Mouse (Mus musculus) heart, postnatal 0 days (tissue): Measurements from ENCODE around the gene Frs3. TPM values are rescaled to one million over a fixed set of nuclear protein-coding genes. Genes with fewer than 3 reads are reported as not detected.

Experiments
- ATAC-seq: fragments of 200-750 bp; cut with Nextera tagmentation; 2 replicates; pipeline ENCODE4 v1.8.0; 2017; ENCODE audit warnings: low read depth, moderate number of reproducible peaks, moderate library complexity; ENCODE audit not compliant: insufficient read depth
- DNase-seq: peaks from one replicate; pipeline ENCODE4 v3.0.0-alpha.2; 2016; ENCODE audit warnings: low spot score
- H3K27ac ChIP-seq: fragments of 300-500 bp; sonication (generic); 2 replicates; pipeline ENCODE4 v1.5.1; 2014; ENCODE audit warnings: low read depth, mild to moderate bottlenecking
- H3K27me3 ChIP-seq: fragments of 300-500 bp; sonication (generic); 2 replicates; pipeline ENCODE4 v1.6.1; 2014; ENCODE audit warnings: low read length, mixed read lengths; ENCODE audit not compliant: control insufficient read depth, insufficient read depth
- H3K36me3 ChIP-seq: fragments of 300-500 bp; sonication (generic); replicated peaks from 2 replicates; pipeline ENCODE4 v1.6.1; 2014; ENCODE audit warnings: low read length, mixed read lengths; ENCODE audit not compliant: control insufficient read depth, insufficient read depth
- H3K4me1 ChIP-seq: fragments of 300-500 bp; sonication (generic); 2 replicates; pipeline ENCODE4 v1.6.1; 2014; ENCODE audit warnings: antibody characterized with exemption; ENCODE audit not compliant: control insufficient read depth, insufficient read depth
- H3K4me2 ChIP-seq: fragments of 300-500 bp; sonication (generic); 2 replicates; pipeline ENCODE4 v1.6.1; 2014; ENCODE audit warnings: low read depth, mild to moderate bottlenecking, low read length, moderate library complexity
- H3K4me3 ChIP-seq: fragments of 300-500 bp; sonication (generic); 2 replicates; pipeline ENCODE4 v1.5.1; 2014; ENCODE audit warnings: low read depth, low read length
- H3K9ac ChIP-seq: fragments of 300-500 bp; sonication (generic); replicated peaks from 2 replicates; pipeline ENCODE4 v1.6.1; 2014; ENCODE audit warnings: low read depth, low read length, mixed read lengths
- H3K9me3 ChIP-seq: fragments of 300-500 bp; sonication (generic); replicated peaks from 2 replicates; pipeline ENCODE4 v1.6.1; 2016; ENCODE audit warnings: low read length; ENCODE audit not compliant: control insufficient read depth
- CTCF ChIP-seq: IDR thresholded peaks from 2 replicates; pipeline ENCODE4 v1.5.1; 2016; ENCODE audit warnings: antibody characterized with exemption, control low read depth, low read depth
- EP300 ChIP-seq: IDR thresholded peaks from 2 replicates; pipeline ENCODE4 v1.6.1; 2016; ENCODE audit warnings: antibody characterized with exemption, low read depth
- WGBS: fragments of 180-500 bp; shearing (Covaris S2); extraction: QIAGEN DNeasy Blood & Tissue Kit; methylation state at CpG from one replicate; pipeline ENCODE4 v1.1.7; 2014; 5-methylcytosine and 5-hydroxymethylcytosine counted together
- polyA plus RNA-seq: library from polyadenylated mRNA; unstranded; fragments of >200 nt; fragmentation: Nextera tagmentation; extraction: Ambion mirVana; gene quantifications from 2 replicates; pipeline ENCODE4 v1.2.1, GENCODE M21; 2015
- total RNA-seq: library from RNA; depleted of rRNA; stranded (reverse); fragments of >200 nt; gene quantifications from 2 replicates; pipeline ENCODE4 v1.2.3, GENCODE M21; 2014; ENCODE audit warnings: low replicate concordance

The Frs3 gene
- total and polyA plus RNA-seq, 2 experiments from 2014 or later, result 4.2 to 18.9 TPM

- Histone ChIP-seq H3K27me3 (no peaks in the 10 kb centered on the region), H3K4me2 (no peak overlapping the region), H3K36me3 (peaks cover 19% of the 10 kb centered on the region; the same call in 1 of the 2 replicates), H3K9me3 (no peaks in the 10 kb centered on the region), H3K9ac (no peak overlapping the region), H3K4me3 (no peak overlapping the region), H3K4me1 (peaks cover 11% of the 10 kb centered on the region; the same call in 1 of the 2 replicates), H3K27ac (no peak overlapping the region)
- TF ChIP-seq CTCF (no peak), EP300 (no peak)
- WGBS, result 90% methylated on average over 10 of the region's 10 CpGs
- no peak for ATAC-seq
- DNase-seq, result no peak
Observed at GRCm38 (mm10) chr17:47698156-47698555, 9.3 kb downstream of the Frs3 start.

- ATAC-seq (no peak), DNase-seq (no peak)
- H3K4me2 ChIP-seq, result no peak overlapping the region
- no peak overlapping the region for H3K4me3 ChIP-seq
- no peak overlapping the region for H3K9ac ChIP-seq
- peaks cover 10% of the 10 kb centered on the region; the same call in 1 of the 2 replicates for H3K4me1 ChIP-seq
- TF ChIP-seq CTCF (no peak), EP300 (no peak)
- 72% methylated on average over 2 of the region's 2 CpGs for WGBS
- H3K27ac ChIP-seq, result no peak overlapping the region
- H3K9me3 ChIP-seq, result no peaks in the 10 kb centered on the region
- H3K27me3 ChIP-seq, result no peaks in the 10 kb centered on the region
- H3K36me3 ChIP-seq, result peaks cover 23% of the 10 kb centered on the region; the same call in 1 of the 2 replicates
Observed at GRCm38 (mm10) chr17:47699055-47699454, 10.2 kb downstream of the Frs3 start.

- DNase-seq (no peak), ATAC-seq (no peak)
- Histone ChIP-seq H3K27ac (no peak overlapping the region), H3K9ac (no peak overlapping the region), H3K9me3 (no peaks in the 10 kb centered on the region), H3K4me3 (no peak overlapping the region), H3K36me3 (peaks cover 23% of the 10 kb centered on the region; the same call in 1 of the 2 replicates), H3K4me2 (no peak overlapping the region), H3K27me3 (no peaks in the 10 kb centered on the region), H3K4me1 (no peaks in the 10 kb centered on the region)
- WGBS, result 79% methylated on average over 9 of the region's 9 CpGs
- no peak for TF ChIP-seq CTCF
- no peak for TF ChIP-seq EP300
Observed at GRCm38 (mm10) chr17:47701793-47702192, 13.0 kb downstream of the Frs3 start.

- Histone ChIP-seq H3K9ac (no peak overlapping the region), H3K27ac (no peak overlapping the region), H3K4me3 (no peak overlapping the region), H3K27me3 (no peaks in the 10 kb centered on the region), H3K4me2 (no peak overlapping the region), H3K9me3 (no peaks in the 10 kb centered on the region), H3K36me3 (peaks cover 23% of the 10 kb centered on the region; the same call in 1 of the 2 replicates), H3K4me1 (no peaks in the 10 kb centered on the region)
- ATAC-seq (no peak), DNase-seq (no peak)
- TF ChIP-seq CTCF (no peak), EP300 (no peak)
- 51% methylated on average over 28 of the region's 28 CpGs for whole genome bisulfite sequencing
Observed at GRCm38 (mm10) chr17:47702548-47703345, 13.9 kb downstream of the Frs3 start.

- ATAC-seq (no peak), DNase-seq (no peak)
- H3K4me3 ChIP-seq, result no peak overlapping the region
- H3K4me2 ChIP-seq, result no peak overlapping the region
- no peaks in the 10 kb centered on the region for H3K9me3 ChIP-seq
- H3K4me1 ChIP-seq, result no peaks in the 10 kb centered on the region
- no peak overlapping the region for H3K9ac ChIP-seq
- no peaks in the 10 kb centered on the region for H3K27me3 ChIP-seq
- TF ChIP-seq CTCF, result no peak
- no peak for TF ChIP-seq EP300
- peaks cover 20% of the 10 kb centered on the region; the same call in 1 of the 2 replicates for H3K36me3 ChIP-seq
- H3K27ac ChIP-seq, result no peak overlapping the region
- WGBS, result 31% methylated on average over 20 of the region's 20 CpGs
Observed at GRCm38 (mm10) chr17:47703556-47703955, 14.7 kb downstream of the Frs3 start.
